Mouse (Mus musculus): Measurements from ENCODE around the gene Wnt16. TPM values are rescaled to one million over a fixed set of nuclear protein-coding genes. Genes with fewer than 3 reads are reported as not detected.

Wnt16 gene
- polyA plus RNA-seq, 1 experiment from 2014 or later = 0.43 TPM

DNA sequence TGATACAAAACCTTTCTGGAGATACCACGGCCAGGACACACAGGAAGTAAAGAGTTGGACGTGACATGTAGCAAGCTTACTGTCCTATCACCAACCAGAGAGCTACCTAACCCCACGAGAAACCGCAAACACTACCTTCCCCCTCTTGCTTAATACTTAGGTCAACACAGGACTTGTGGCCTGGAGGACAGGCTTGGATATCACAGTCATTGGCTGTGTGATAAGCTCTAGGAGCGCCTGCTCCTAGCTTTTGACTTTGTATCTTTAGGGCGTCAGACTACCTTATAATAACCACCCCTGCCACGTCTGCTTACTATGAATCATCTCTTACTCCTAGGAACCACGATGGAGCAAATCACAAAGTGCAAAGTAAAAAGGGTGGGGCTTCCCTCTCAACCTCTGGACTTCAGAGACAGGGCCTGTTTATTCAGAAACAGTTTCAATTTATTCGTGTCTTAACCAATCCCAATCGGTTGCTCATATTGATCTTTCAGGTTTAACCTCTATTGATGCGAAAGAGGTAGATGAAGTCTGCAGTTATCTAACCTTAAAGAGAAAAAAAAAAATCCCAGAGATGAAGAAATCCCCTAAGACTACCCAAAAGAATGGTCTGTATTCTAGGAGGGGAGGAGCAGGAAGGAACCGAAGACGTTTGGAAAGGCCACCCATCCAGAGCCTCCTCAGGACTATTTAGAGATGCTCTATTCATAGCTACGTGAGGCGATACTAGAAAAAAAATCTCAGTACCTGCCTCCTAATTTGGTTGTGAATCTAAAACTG is 51.9 kb downstream of the Wnt16 start:
- Histone ChIP-seq H3K36me3 (ENCODE audit: control insufficient read depth, insufficient read depth, low read length) (no peaks in the 10 kb centered on the region), H3K9me3 (ENCODE audit: control insufficient read depth, low read length) (no peaks in the 10 kb centered on the region), H3K27ac (ENCODE audit: low read depth, low read length) (no peak overlapping the region), H3K4me3 (ENCODE audit: low read depth, low read length) (no peak overlapping the region), H3K4me1 (ENCODE audit: control insufficient read depth, insufficient read depth, low read length) (no peaks in the 10 kb centered on the region), H3K4me2 (ENCODE audit: low read depth, low read length) (no peak overlapping the region), H3K9ac (replicated peaks; ENCODE audit: low read depth, low read length) (no peak overlapping the region), H3K27me3 (ENCODE audit: control insufficient read depth, insufficient read depth, low read length) (no peaks in the 10 kb centered on the region)
- no peak for ATAC-seq (ENCODE audit: low read depth)
- 95% methylated on average over 15 of the region's 15 CpGs for WGBS

- H3K4me1 ChIP-seq (ENCODE audit: control insufficient read depth, insufficient read depth, low read length) = no peaks in the 10 kb centered on the region
- no peak overlapping the region for H3K4me3 ChIP-seq (ENCODE audit: low read depth, low read length)
- no peak for ATAC-seq (ENCODE audit: low read depth)
- 96% methylated on average over 14 of the region's 14 CpGs for WGBS
- no peaks in the 10 kb centered on the region for H3K36me3 ChIP-seq (ENCODE audit: control insufficient read depth, insufficient read depth, low read length)
- H3K9me3 ChIP-seq (ENCODE audit: control insufficient read depth, low read length) = no peaks in the 10 kb centered on the region
- H3K4me2 ChIP-seq (ENCODE audit: low read depth, low read length) = no peak overlapping the region
- H3K27ac ChIP-seq (ENCODE audit: low read depth, low read length) = no peak overlapping the region
- no peak overlapping the region for H3K9ac ChIP-seq (replicated peaks; ENCODE audit: low read depth, low read length)
- H3K27me3 ChIP-seq (ENCODE audit: control insufficient read depth, insufficient read depth, low read length) = no peaks in the 10 kb centered on the region
These were observed 52.8 kb downstream of the Wnt16 start for GRCm38 (mm10) chr6:22340779-22341178.

GRCm38 (mm10) chr6:22343292-22343691 is 55.3 kb downstream of the Wnt16 start:
- Histone ChIP-seq H3K4me2 (ENCODE audit: low read depth, low read length) (no peak overlapping the region), H3K36me3 (ENCODE audit: control insufficient read depth, insufficient read depth, low read length) (no peaks in the 10 kb centered on the region), H3K27me3 (ENCODE audit: control insufficient read depth, insufficient read depth, low read length) (no peaks in the 10 kb centered on the region), H3K9ac (replicated peaks; ENCODE audit: low read depth, low read length) (no peak overlapping the region), H3K4me1 (ENCODE audit: control insufficient read depth, insufficient read depth, low read length) (no peaks in the 10 kb centered on the region), H3K9me3 (ENCODE audit: control insufficient read depth, low read length) (no peaks in the 10 kb centered on the region), H3K4me3 (ENCODE audit: low read depth, low read length) (no peak overlapping the region), H3K27ac (ENCODE audit: low read depth, low read length) (no peak overlapping the region)
- 93% methylated on average over 3 of the region's 3 CpGs for WGBS
- no peak for ATAC-seq (ENCODE audit: low read depth)

DNA sequence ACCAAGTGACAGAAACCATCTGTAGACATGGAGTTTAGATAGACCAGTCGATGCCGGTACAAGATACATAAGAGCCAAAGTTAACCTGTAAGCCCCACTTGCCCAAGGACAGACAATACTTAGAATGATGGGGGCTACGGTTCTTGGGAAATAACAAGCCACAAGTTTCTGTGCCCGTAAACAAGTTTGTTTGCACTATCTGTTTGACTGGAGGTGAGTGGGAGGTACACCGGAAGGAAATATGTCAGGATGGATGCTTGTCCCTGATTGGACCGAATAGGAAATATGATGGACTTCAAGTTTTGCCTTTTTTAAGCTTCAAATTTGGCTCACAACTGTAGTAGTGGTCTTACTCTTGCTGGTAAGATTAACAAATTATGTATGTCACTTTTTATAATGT is 55.7 kb downstream of the Wnt16 start:
- 96% methylated on average over 6 of the region's 6 CpGs for WGBS

DNA sequence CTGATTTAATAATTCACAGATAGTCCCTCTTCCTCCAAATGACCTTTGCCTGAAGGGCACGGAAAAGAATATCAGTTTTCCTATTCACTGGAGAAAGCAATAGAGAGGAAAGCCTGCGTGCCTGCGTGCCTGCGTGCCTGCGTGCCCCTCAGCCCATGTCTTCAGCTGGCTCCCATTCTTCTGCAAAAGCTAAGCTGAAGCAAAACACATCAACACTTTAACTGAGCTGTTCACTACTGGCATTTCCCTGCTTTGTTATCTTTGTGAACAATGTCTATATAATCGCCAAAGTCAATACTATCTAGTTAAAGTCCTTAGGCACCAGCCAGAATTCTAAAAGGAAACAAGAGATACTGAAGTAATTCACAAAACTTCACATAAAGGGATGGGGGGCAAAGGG is 56.4 kb downstream of the Wnt16 start:
- Histone ChIP-seq H3K27ac (ENCODE audit: low read depth, low read length) (no peak overlapping the region), H3K4me1 (ENCODE audit: control insufficient read depth, insufficient read depth, low read length) (no peaks in the 10 kb centered on the region), H3K9me3 (ENCODE audit: control insufficient read depth, low read length) (no peaks in the 10 kb centered on the region), H3K27me3 (ENCODE audit: control insufficient read depth, insufficient read depth, low read length) (no peaks in the 10 kb centered on the region), H3K4me3 (ENCODE audit: low read depth, low read length) (no peak overlapping the region), H3K9ac (replicated peaks; ENCODE audit: low read depth, low read length) (no peak overlapping the region), H3K36me3 (ENCODE audit: control insufficient read depth, insufficient read depth, low read length) (no peaks in the 10 kb centered on the region), H3K4me2 (ENCODE audit: low read depth, low read length) (no peak overlapping the region)
- 57% methylated on average over 6 of the region's 6 CpGs for WGBS
- ATAC-seq (ENCODE audit: low read depth) = no peak

More for the DNA sequence above, 55.7 kb downstream of the Wnt16 start:
- no peaks in the 10 kb centered on the region for H3K4me1 ChIP-seq (ENCODE audit: control insufficient read depth, insufficient read depth, low read length)
- no peaks in the 10 kb centered on the region for H3K27me3 ChIP-seq (ENCODE audit: control insufficient read depth, insufficient read depth, low read length)
- H3K9ac ChIP-seq (replicated peaks; ENCODE audit: low read depth, low read length) = no peak overlapping the region
- H3K9me3 ChIP-seq (ENCODE audit: control insufficient read depth, low read length) = no peaks in the 10 kb centered on the region
- ATAC-seq (ENCODE audit: low read depth) = no peak
- H3K27ac ChIP-seq (ENCODE audit: low read depth, low read length) = no peak overlapping the region
- H3K4me2 ChIP-seq (ENCODE audit: low read depth, low read length) = no peak overlapping the region
- H3K36me3 ChIP-seq (ENCODE audit: control insufficient read depth, insufficient read depth, low read length) = no peaks in the 10 kb centered on the region
- H3K4me3 ChIP-seq (ENCODE audit: low read depth, low read length) = no peak overlapping the region

DNA sequence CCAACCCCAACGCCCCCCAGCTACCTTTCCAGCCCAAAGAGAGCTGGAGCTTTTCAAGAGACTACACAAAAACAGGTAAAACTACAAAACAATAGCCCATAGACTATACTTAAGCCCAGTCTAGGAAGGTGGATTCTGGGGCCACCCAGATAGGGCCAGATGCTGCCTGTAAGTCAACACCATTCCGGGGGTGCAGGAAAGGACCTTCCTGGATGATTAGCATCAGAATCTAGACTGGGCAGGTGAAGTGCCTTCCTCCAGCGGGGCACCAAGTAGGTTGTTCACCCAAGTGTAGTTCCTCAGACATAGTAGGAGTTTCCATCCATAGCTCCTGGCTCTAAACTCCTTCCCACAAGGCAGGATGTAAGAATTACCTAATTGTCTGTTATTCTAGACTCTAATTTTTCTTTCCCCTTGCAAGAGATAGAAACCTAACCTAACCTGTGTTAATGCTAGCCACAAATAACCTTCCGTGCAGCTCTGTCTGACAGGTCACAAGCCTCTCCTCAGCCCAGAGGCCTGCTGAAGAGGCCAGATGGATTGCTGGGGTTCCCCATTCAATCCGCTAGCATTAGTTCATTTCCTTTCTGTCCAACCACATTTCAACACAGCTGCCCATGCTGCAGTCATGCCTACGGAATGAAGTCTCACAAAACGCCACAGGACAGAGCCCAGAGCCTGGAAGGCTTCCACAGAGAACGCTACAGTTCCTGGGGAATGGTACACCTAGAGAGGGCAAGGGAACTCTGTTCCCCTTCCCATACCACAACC is 59.3 kb downstream of the Wnt16 start:
- H3K27me3 ChIP-seq (ENCODE audit: control insufficient read depth, insufficient read depth, low read length) = no peaks in the 10 kb centered on the region
- 81% methylated on average over 8 of the region's 8 CpGs for WGBS
- no peak overlapping the region for H3K9ac ChIP-seq (replicated peaks; ENCODE audit: low read depth, low read length)
- no peaks in the 10 kb centered on the region for H3K4me1 ChIP-seq (ENCODE audit: control insufficient read depth, insufficient read depth, low read length)
- no peak for ATAC-seq (ENCODE audit: low read depth)
- H3K9me3 ChIP-seq (ENCODE audit: control insufficient read depth, low read length) = no peaks in the 10 kb centered on the region
- no peak overlapping the region for H3K27ac ChIP-seq (ENCODE audit: low read depth, low read length)
- H3K4me3 ChIP-seq (ENCODE audit: low read depth, low read length) = no peak overlapping the region
- H3K36me3 ChIP-seq (ENCODE audit: control insufficient read depth, insufficient read depth, low read length) = no peaks in the 10 kb centered on the region
- no peak overlapping the region for H3K4me2 ChIP-seq (ENCODE audit: low read depth, low read length)

Other genes starting within 250 kb of the Wnt16 start
- 69.5 and 80.5 TPM in 2 replicates for gene Fam3c, start 68.0 kb downstream of the Wnt16 start, polyA plus RNA-seq (2014; fragmentation: Nextera tagmentation; extraction: Ambion mirVana)

All from neural tube, embryonic 14.5 days (tissue).